In genomic region chr3:146268024-146268801, GRCm38 (mm10) we compare ENCODE assay signal across 9 mouse cellular contexts. TPM values are rescaled to one million over a fixed set of nuclear protein-coding genes. Genes with fewer than 3 reads are reported as not detected.
DNase-seq lines count a peak whose midpoint lies in the region; ATAC-seq and TF ChIP-seq lines count a peak whose summit lies in the region.
"Had no signal": no experiment of that assay in that cellular context is flagged by ENCODE, and none has a peak within 500 bp of the region (broad histone marks: within the 10 kb centered on the region; RNA-seq: fewer than 3 reads in every experiment).

No protein-coding gene starts in this region.

- WGBS in kidney, adult 2 months, result 65% methylated on average over 14 of the region's 14 CpGs
- WGBS in kidney, embryonic 16.5 days, result 86% methylated on average over 14 of the region's 14 CpGs
- WGBS in neural tube, embryonic 15.5 days, result 71% methylated on average over 14 of the region's 14 CpGs
- 71% methylated on average over 14 of the region's 14 CpGs for WGBS in liver, embryonic 12.5 days (ENCODE audit: insufficient replicate concordance)

- no peak overlapping the region for H3K9ac ChIP-seq in kidney, embryonic 16.5 days (replicated peaks; ENCODE audit: low read length)
- no peak overlapping the region for H3K9ac ChIP-seq in neural tube, embryonic 15.5 days (replicated peaks)
- no peak overlapping the region for H3K9ac ChIP-seq in liver, embryonic 12.5 days
- H3K9ac ChIP-seq: embryonic facial prominence, embryonic 12.5 days had no signal

- 0 out of 2 replicates have a peak, but pooled peaks have one; percentile 5 for TF ChIP-seq CTCF in kidney, adult 2 months (conservative IDR thresholded peaks at IDR 0.05; ENCODE audit: insufficient read depth, insufficient read length, low read depth, low read length)
- TF ChIP-seq CTCF in cortical plate, adult 2 months (IDR thresholded peaks at IDR 0.05; ENCODE audit: extremely low read depth, insufficient read depth, low read length), result 0 out of 2 replicates have a peak, but pooled peaks have one; percentile 28

- no peak overlapping the region for H3K4me3 ChIP-seq in kidney, adult 2 months (ENCODE audit: insufficient read depth, low read depth, low read length)
- H3K4me3 ChIP-seq in kidney, embryonic 16.5 days (ENCODE audit: low read length), result no peak overlapping the region
- H3K4me3 ChIP-seq in cortical plate, adult 2 months (ENCODE audit: insufficient read depth, low read length), result no peak overlapping the region
- H3K4me3 ChIP-seq in neural tube, embryonic 15.5 days (replicated peaks), result no peak overlapping the region
- no peak overlapping the region for H3K4me3 ChIP-seq in liver, embryonic 12.5 days
- H3K4me3 ChIP-seq: embryonic facial prominence, embryonic 12.5 days had no signal

- peak; percentile 83 for DNase-seq in kidney, adult 2 months
- DNase-seq in kidney, postnatal 25 days, result peak; percentile 54
- DNase-seq in urinary bladder, postnatal 4 days (ENCODE audit: low spot score in 2 of 2), result no peak
- DNase-seq in adrenal gland, postnatal 25 days, result no peak

- H3K27me3 ChIP-seq in kidney, adult 2 months (replicated peaks; ENCODE audit: control insufficient read depth, insufficient read depth, low read length), result no peaks in the 10 kb centered on the region
- no peaks in the 10 kb centered on the region for H3K27me3 ChIP-seq in kidney, embryonic 16.5 days (ENCODE audit: insufficient read depth, low read length)
- no peaks in the 10 kb centered on the region for H3K27me3 ChIP-seq in neural tube, embryonic 15.5 days (replicated peaks)
- no peaks in the 10 kb centered on the region for H3K27me3 ChIP-seq in liver, embryonic 12.5 days (replicated peaks)
- H3K27me3 ChIP-seq: embryonic facial prominence, embryonic 12.5 days had no signal

- H3K36me3 ChIP-seq in kidney, adult 2 months (ENCODE audit: control insufficient read depth, insufficient read depth, low read length), result no peaks in the 10 kb centered on the region
- no peaks in the 10 kb centered on the region for H3K36me3 ChIP-seq in kidney, embryonic 16.5 days (ENCODE audit: insufficient read depth, low read length)
- no peaks in the 10 kb centered on the region for H3K36me3 ChIP-seq in neural tube, embryonic 15.5 days
- H3K36me3 ChIP-seq in liver, embryonic 12.5 days, result no peaks in the 10 kb centered on the region
- H3K36me3 ChIP-seq: embryonic facial prominence, embryonic 12.5 days had no signal

- no peak overlapping the region for H3K4me2 ChIP-seq in kidney, embryonic 16.5 days (replicated peaks; ENCODE audit: low read depth, low read length)
- 0 out of 2 replicates have a peak overlapping the region, but pooled peaks have one; percentile 13 for H3K4me2 ChIP-seq in neural tube, embryonic 15.5 days
- H3K4me2 ChIP-seq in liver, embryonic 12.5 days, result no peak overlapping the region
- H3K4me2 ChIP-seq: embryonic facial prominence, embryonic 12.5 days had no signal

- peak overlapping the region; percentile 81 for H3K27ac ChIP-seq in kidney, adult 2 months (ENCODE audit: insufficient read depth, low read depth, low read length)
- no peak overlapping the region for H3K27ac ChIP-seq in kidney, embryonic 16.5 days (ENCODE audit: low read length)
- no peak overlapping the region for H3K27ac ChIP-seq in cortical plate, adult 2 months (ENCODE audit: insufficient read depth, low read length)
- H3K27ac ChIP-seq in neural tube, embryonic 15.5 days (replicated peaks), result 0 out of 2 replicates have a peak overlapping the region, but pooled peaks have one; percentile 5
- no peak overlapping the region for H3K27ac ChIP-seq in liver, embryonic 12.5 days
- H3K27ac ChIP-seq: embryonic facial prominence, embryonic 12.5 days had no signal

- H3K9me3 ChIP-seq in kidney, embryonic 16.5 days (ENCODE audit: low read length), result no peaks in the 10 kb centered on the region
- H3K9me3 ChIP-seq in neural tube, embryonic 15.5 days (replicated peaks), result no peaks in the 10 kb centered on the region
- no peaks in the 10 kb centered on the region for H3K9me3 ChIP-seq in liver, embryonic 12.5 days (replicated peaks)
- H3K9me3 ChIP-seq: embryonic facial prominence, embryonic 12.5 days had no signal

- ATAC-seq in kidney, embryonic 16.5 days (ENCODE audit: low FRiP score, low TSS enrichment), result no peak
- peak; percentile 87 for ATAC-seq in neural tube, embryonic 15.5 days (ENCODE audit: low FRiP score)
- no peak for ATAC-seq in liver, embryonic 12.5 days

- H3K4me1 ChIP-seq in kidney, adult 2 months (ENCODE audit: control insufficient read depth, insufficient read depth, low read length), result peaks cover 15% of the 10 kb centered on the region; the same call in 1 of the 2 replicates
- H3K4me1 ChIP-seq in kidney, embryonic 16.5 days (ENCODE audit: insufficient read depth, low read length), result no peaks in the 10 kb centered on the region
- H3K4me1 ChIP-seq in cortical plate, adult 2 months (ENCODE audit: control insufficient read depth, insufficient read depth, low read length), result no peaks in the 10 kb centered on the region
- no peaks in the 10 kb centered on the region for H3K4me1 ChIP-seq in neural tube, embryonic 15.5 days
- H3K4me1 ChIP-seq in liver, embryonic 12.5 days, result no peaks in the 10 kb centered on the region
- H3K4me1 ChIP-seq: embryonic facial prominence, embryonic 12.5 days had no signal

- TF ChIP-seq POLR2A in kidney, adult 2 months (IDR thresholded peaks at IDR 0.05; ENCODE audit: low read depth, low read length), result no peak
- TF ChIP-seq POLR2A in cortical plate, adult 2 months (IDR thresholded peaks at IDR 0.05; ENCODE audit: extremely low read depth, insufficient read depth, low read length), result peak; percentile 16; the same call in 1 of the 2 replicates

RNA-seq across cellular contexts. Expression of gene Lpar3, which starts 47.5 kb away (rescaled TPM):
- 33.7 and 39.8 TPM in 2 replicates for polyA plus RNA-seq in kidney, adult 2 months (2012; rRNA removed)
- 2.2 TPM in 2 replicates for polyA plus RNA-seq in kidney, embryonic 16.5 days (2015; fragmentation: Nextera tagmentation; extraction: Ambion mirVana)
- 0.31 and 0.34 TPM in 2 replicates for polyA plus RNA-seq in cortical plate, adult 2 months (2012; rRNA removed)
- 0.78 and 1.3 TPM in 2 replicates for polyA plus RNA-seq in neural tube, embryonic 15.5 days (2015; fragmentation: Nextera tagmentation; extraction: Ambion mirVana)
- polyA plus RNA-seq in liver, embryonic 12.5 days (2016; fragmentation: Nextera tagmentation; extraction: Ambion mirVana), result 0.05 and 0.06 TPM in 2 replicates
- total RNA-seq in adrenal gland, postnatal 25 days (2021), result 0.38 and 0.39 TPM in 2 replicates

Comparison
In these comparisons a context has a peak if more than half of its experiments do, and no peak if none do; other contexts are left out.
1. H3K27ac ChIP-seq: peak in kidney, adult 2 months (single experiment) and neural tube, embryonic 15.5 days (single experiment); none in kidney, embryonic 16.5 days (single experiment), cortical plate, adult 2 months (single experiment) and liver, embryonic 12.5 days (single experiment).
2. RNA of gene Lpar3, which starts 47.5 kb away (polyA plus RNA-seq): 33.7 to 39.8 TPM in kidney, adult 2 months; 2.2 TPM in kidney, embryonic 16.5 days, 0.78 to 1.3 TPM in neural tube, embryonic 15.5 days, 0.31 to 0.34 TPM in cortical plate, adult 2 months and 0.05 to 0.06 TPM in liver, embryonic 12.5 days; every median in the first group is over 10 times any median in the second.
3. DNase-seq: peak in kidney, adult 2 months (single experiment) and kidney, postnatal 25 days (2 of 2); none in urinary bladder, postnatal 4 days (0 of 2) and adrenal gland, postnatal 25 days (single experiment).